23 mouse cellular contexts compared by ENCODE assay signal in the genomic region with DNA sequence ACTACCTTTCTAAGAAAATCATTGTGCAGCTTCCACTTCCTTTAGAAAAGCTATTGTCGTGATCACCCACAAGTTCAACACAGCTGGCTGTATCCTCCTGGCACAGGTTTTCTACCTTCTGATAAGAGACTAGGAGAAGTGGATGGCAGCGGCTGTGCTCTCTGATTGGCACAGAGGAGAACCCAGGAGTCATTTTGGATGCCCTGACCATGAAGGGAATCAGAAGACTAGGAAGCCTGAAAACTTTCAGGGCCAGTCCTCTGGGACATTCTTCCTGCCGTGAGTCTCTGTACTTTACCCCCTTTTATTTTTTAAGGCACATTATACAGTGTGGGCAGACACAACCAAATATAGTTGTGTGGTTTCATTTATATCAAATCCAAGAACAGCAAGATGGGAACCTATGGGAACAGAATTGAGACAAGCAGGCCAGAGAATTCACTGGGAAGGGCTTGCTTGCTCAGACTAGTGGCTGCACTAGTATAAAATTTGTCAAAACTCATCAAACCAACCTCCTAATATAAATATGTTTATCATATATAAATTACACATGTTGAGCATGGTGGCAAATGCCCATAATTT.
A peak's percentile ranks its signal among the peaks of the same experiment; 100 is the strongest.
DNase-seq lines count a peak whose midpoint lies in the region; ATAC-seq lines count a peak whose summit lies in the region.
"Had no signal": no experiment of that assay in that cellular context is flagged by ENCODE, and none has a peak within 500 bp of the region (broad histone marks: within the 10 kb centered on the region; RNA-seq: fewer than 3 reads in every experiment).

No protein-coding gene starts in this region.

- no peak for ATAC-seq in embryonic facial prominence, embryonic 13.5 days (ENCODE audit: insufficient number of reproducible peaks, insufficient read depth, low FRiP score, low TSS enrichment, low read depth)
- no peak for ATAC-seq in forebrain, embryonic 16.5 days
- ATAC-seq in forebrain, embryonic 14.5 days, result no peak
- ATAC-seq: activated CD4-positive, CD25-positive, alpha-beta regulatory T cell, adult 4 months; intestine, postnatal 0 days had no signal

- no peaks in the 10 kb centered on the region; the same call in 1 of the 2 replicates for H3K27me3 ChIP-seq in embryonic facial prominence, embryonic 13.5 days
- H3K27me3 ChIP-seq in embryonic facial prominence, embryonic 10.5 days (replicated peaks; ENCODE audit: low read depth, poor library complexity, severe bottlenecking), result no peaks in the 10 kb centered on the region
- no peaks in the 10 kb centered on the region for H3K27me3 ChIP-seq in forebrain, embryonic 16.5 days (replicated peaks; ENCODE audit: control insufficient read depth, insufficient read depth, low read length)
- H3K27me3 ChIP-seq in forebrain, embryonic 14.5 days (replicated peaks; ENCODE audit: control insufficient read depth, insufficient read depth, low read length), result no peaks in the 10 kb centered on the region
- H3K27me3 ChIP-seq: heart, embryonic 13.5 days; hindbrain, embryonic 12.5 days; hindbrain, embryonic 15.5 days had no signal

- H3K27ac ChIP-seq in embryonic facial prominence, embryonic 13.5 days, result no peak overlapping the region
- no peak overlapping the region for H3K27ac ChIP-seq in embryonic facial prominence, embryonic 10.5 days (replicated peaks)
- peak overlapping the region; percentile 16 for H3K27ac ChIP-seq in forebrain, embryonic 16.5 days (ENCODE audit: low read length)
- no peak overlapping the region for H3K27ac ChIP-seq in forebrain, embryonic 14.5 days (ENCODE audit: low read depth, low read length)
- H3K27ac ChIP-seq: gastrocnemius, adult 2 months; heart, adult 2 months; heart, embryonic 10.5 days; heart, embryonic 13.5 days; hindbrain, embryonic 12.5 days; hindbrain, embryonic 15.5 days had no signal

- H3K9ac ChIP-seq in embryonic facial prominence, embryonic 13.5 days, result 0 out of 2 replicates have a peak overlapping the region, but pooled peaks have one; percentile 4
- H3K9ac ChIP-seq in forebrain, embryonic 16.5 days (replicated peaks; ENCODE audit: low read depth, low read length), result no peak overlapping the region
- H3K9ac ChIP-seq in forebrain, embryonic 14.5 days (ENCODE audit: low read length), result no peak overlapping the region
- H3K9ac ChIP-seq: heart, embryonic 13.5 days; hindbrain, embryonic 12.5 days; hindbrain, embryonic 15.5 days had no signal

- 0 out of 2 replicates have a peak, but pooled peaks cover 4% of the 10 kb centered on the region for H3K4me1 ChIP-seq in embryonic facial prominence, embryonic 13.5 days
- H3K4me1 ChIP-seq in embryonic facial prominence, embryonic 10.5 days, result peaks cover 6% of the 10 kb centered on the region; the same call in 1 of the 2 replicates
- peaks cover 32% of the 10 kb centered on the region for H3K4me1 ChIP-seq in forebrain, embryonic 16.5 days (replicated peaks; ENCODE audit: control insufficient read depth, insufficient read depth, low read length)
- H3K4me1 ChIP-seq in forebrain, embryonic 14.5 days (ENCODE audit: control insufficient read depth, insufficient read depth, low read length), result no peaks in the 10 kb centered on the region; the same call in 1 of the 2 replicates
- H3K4me1 ChIP-seq: hindbrain, embryonic 12.5 days; hindbrain, embryonic 15.5 days had no signal

- no peaks in the 10 kb centered on the region for H3K9me3 ChIP-seq in embryonic facial prominence, embryonic 13.5 days
- H3K9me3 ChIP-seq in embryonic facial prominence, embryonic 10.5 days, result no peaks in the 10 kb centered on the region
- no peaks in the 10 kb centered on the region for H3K9me3 ChIP-seq in forebrain, embryonic 16.5 days (ENCODE audit: control insufficient read depth, low read length)
- no peaks in the 10 kb centered on the region for H3K9me3 ChIP-seq in forebrain, embryonic 14.5 days (replicated peaks; ENCODE audit: control insufficient read depth, low read length)
- H3K9me3 ChIP-seq: heart, embryonic 10.5 days; heart, embryonic 13.5 days; hindbrain, embryonic 12.5 days; hindbrain, embryonic 15.5 days had no signal

- no peak overlapping the region for H3K4me2 ChIP-seq in embryonic facial prominence, embryonic 13.5 days
- no peak overlapping the region for H3K4me2 ChIP-seq in forebrain, embryonic 16.5 days (ENCODE audit: low read length)
- H3K4me2 ChIP-seq in forebrain, embryonic 14.5 days (ENCODE audit: low read length), result no peak overlapping the region
- H3K4me2 ChIP-seq: heart, embryonic 13.5 days; hindbrain, embryonic 12.5 days; hindbrain, embryonic 15.5 days had no signal

- no peak for DNase-seq in embryonic facial prominence, embryonic 10.5 days (ENCODE audit: low spot score)
- DNase-seq in forebrain, embryonic 14.5 days (ENCODE audit: low spot score), result no peak
- peak; percentile 62 for DNase-seq in heart, adult 11 months
- DNase-seq in heart, postnatal 4 days, result no peak
- DNase-seq in telencephalon, adult 2 months (ENCODE audit: low read depth, low spot score), result peak; percentile 55
- no peak for DNase-seq in gastrocnemius, postnatal 4 days (ENCODE audit: low spot score in 2 of 2)
- DNase-seq: adrenal gland, adult 8-10 months; adrenal gland, postnatal 25 days; cerebellum, adult 18-20 months; cerebellum, adult 9-10 months; gastrocnemius, adult 2 months; gastrocnemius, postnatal 14 days; heart, adult 2 months; heart, postnatal 14 days; kidney, adult 2 months had no signal

- H3K4me3 ChIP-seq in embryonic facial prominence, embryonic 13.5 days, result no peak overlapping the region
- no peak overlapping the region for H3K4me3 ChIP-seq in embryonic facial prominence, embryonic 10.5 days
- H3K4me3 ChIP-seq in forebrain, embryonic 16.5 days (replicated peaks; ENCODE audit: low read length), result no peak overlapping the region
- H3K4me3 ChIP-seq in forebrain, embryonic 14.5 days (ENCODE audit: low read depth, low read length), result no peak overlapping the region
- H3K4me3 ChIP-seq: gastrocnemius, adult 2 months; heart, adult 2 months; heart, embryonic 10.5 days; heart, embryonic 13.5 days; hindbrain, embryonic 12.5 days; hindbrain, embryonic 15.5 days had no signal

- 72% methylated on average over 3 of the region's 3 CpGs for WGBS in embryonic facial prominence, embryonic 13.5 days
- 78% methylated on average over 3 of the region's 3 CpGs for WGBS in embryonic facial prominence, embryonic 10.5 days
- 76% methylated on average over 3 of the region's 3 CpGs for WGBS in forebrain, embryonic 16.5 days
- WGBS in forebrain, embryonic 14.5 days, result 87% methylated on average over 3 of the region's 3 CpGs

- peaks cover 14% of the 10 kb centered on the region; the same call in 1 of the 2 replicates for H3K36me3 ChIP-seq in embryonic facial prominence, embryonic 13.5 days
- peaks cover 25% of the 10 kb centered on the region for H3K36me3 ChIP-seq in embryonic facial prominence, embryonic 10.5 days (replicated peaks)
- no peaks in the 10 kb centered on the region for H3K36me3 ChIP-seq in forebrain, embryonic 16.5 days (ENCODE audit: control insufficient read depth, insufficient read depth)
- peaks cover 10% of the 10 kb centered on the region; the same call in 1 of the 2 replicates for H3K36me3 ChIP-seq in forebrain, embryonic 14.5 days (ENCODE audit: control insufficient read depth, insufficient read depth, low read length)
- H3K36me3 ChIP-seq: heart, embryonic 10.5 days; heart, embryonic 13.5 days; hindbrain, embryonic 12.5 days; hindbrain, embryonic 15.5 days had no signal

Comparison
In these comparisons a context has a peak if more than half of its experiments do, and no peak if none do; other contexts are left out.
1. DNase-seq: peak in heart, adult 11 months (single experiment) and telencephalon, adult 2 months (single experiment); none in embryonic facial prominence, embryonic 10.5 days (single experiment), forebrain, embryonic 14.5 days (single experiment), heart, postnatal 4 days (single experiment) and gastrocnemius, postnatal 4 days (0 of 2).